Mouse (Mus musculus) hindbrain, embryonic 14.5 days (tissue): ENCODE measurements at regions not wholly inside any gene's neighbourhood (a gene's known extent, or its start where the extent isn't known, plus 50 kb on each side); places are given as distances from the start of the nearest gene placed in this dataset.

ENCODE experiments used
- ATAC-seq: fragments of 200-750 bp; cut with Nextera tagmentation; 2 replicates; pipeline ENCODE4 v1.8.0; 2017; ENCODE audit warnings: moderate number of reproducible peaks, mild to moderate bottlenecking, moderate TSS enrichment, moderate library complexity; ENCODE audit not compliant: low FRiP score
- DNase-seq: peaks from one replicate; pipeline ENCODE4 v3.0.0-alpha.2; 2015; ENCODE audit warnings: low spot score
- H3K27ac ChIP-seq: fragments of 300-500 bp; sonication (generic); 2 replicates; pipeline ENCODE4 v1.5.1; 2014; ENCODE audit warnings: mild to moderate bottlenecking, moderate library complexity
- H3K27me3 ChIP-seq: fragments of 300-500 bp; sonication (generic); 2 replicates; pipeline ENCODE4 v1.6.1; 2014; ENCODE audit warnings: mild to moderate bottlenecking, low read length, mixed read lengths; ENCODE audit not compliant: control insufficient read depth, insufficient read depth
- H3K36me3 ChIP-seq: fragments of 300-500 bp; sonication (generic); replicated peaks from 2 replicates; pipeline ENCODE4 v1.6.1; 2014; ENCODE audit not compliant: control insufficient read depth, insufficient read depth
- H3K4me1 ChIP-seq: fragments of 300-500 bp; sonication (generic); replicated peaks from 2 replicates; pipeline ENCODE4 v1.6.1; 2014; ENCODE audit warnings: antibody characterized with exemption, low read length, mixed read lengths; ENCODE audit not compliant: control insufficient read depth, insufficient read depth
- H3K4me2 ChIP-seq: fragments of 300-500 bp; sonication (generic); replicated peaks from 2 replicates; pipeline ENCODE4 v1.6.1; 2014; ENCODE audit warnings: mild to moderate bottlenecking, moderate library complexity
- H3K4me3 ChIP-seq: fragments of 300-500 bp; sonication (generic); replicated peaks from 2 replicates; pipeline ENCODE4 v1.5.1; 2014; ENCODE audit warnings: mild to moderate bottlenecking, low read length
- H3K9ac ChIP-seq: fragments of 300-500 bp; sonication (generic); 2 replicates; pipeline ENCODE4 v1.6.1; 2014
- H3K9me3 ChIP-seq: fragments of 300-500 bp; sonication (generic); 2 replicates; pipeline ENCODE4 v1.6.1; 2016; ENCODE audit warnings: low read length; ENCODE audit not compliant: control insufficient read depth
- WGBS: fragments of 180-500 bp; shearing (Covaris S2); extraction: QIAGEN DNeasy Blood & Tissue Kit; methylation state at CpG from one replicate; pipeline ENCODE4 v1.1.7; 2014; 5-methylcytosine and 5-hydroxymethylcytosine counted together

- no peak for DNase-seq
- Histone ChIP-seq H3K9ac (no peak overlapping the region), H3K36me3 (no peaks in the 10 kb centered on the region), H3K27me3 (no peaks in the 10 kb centered on the region), H3K9me3 (no peaks in the 10 kb centered on the region), H3K4me1 (no peaks in the 10 kb centered on the region), H3K27ac (no peak overlapping the region), H3K4me3 (no peak overlapping the region), H3K4me2 (no peak overlapping the region)
- ATAC-seq, result no peak
- WGBS, result 87% methylated on average over 7 of the region's 7 CpGs
Observed at GRCm38 (mm10) chr1:92329491-92329890, 134.0 kb upstream of the Hdac4 start.

DNA sequence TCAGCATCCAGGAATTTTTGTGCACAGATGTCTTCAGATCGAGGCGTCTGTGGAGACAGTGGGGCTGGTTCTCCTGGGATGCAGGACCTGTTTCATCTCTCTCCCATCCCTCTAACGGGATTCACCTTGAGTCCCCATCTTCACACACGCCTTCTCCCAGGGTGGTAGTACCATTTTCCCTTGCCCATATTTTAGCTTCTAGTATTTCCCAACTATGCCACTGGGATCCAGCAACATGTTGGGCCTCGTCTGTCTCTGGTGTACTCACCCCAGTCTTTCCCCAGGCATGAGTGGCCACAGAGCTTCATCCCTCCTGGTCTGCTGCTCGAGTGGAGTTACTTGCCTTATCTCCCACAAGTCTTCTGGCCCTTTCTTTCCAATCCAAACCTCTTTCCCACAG, 131.6 kb upstream of the Hdac4 start:
- no peak overlapping the region for H3K9ac ChIP-seq
- H3K36me3 ChIP-seq, result no peaks in the 10 kb centered on the region
- no peak overlapping the region for H3K4me3 ChIP-seq
- no peaks in the 10 kb centered on the region for H3K9me3 ChIP-seq
- no peak for DNase-seq
- ATAC-seq, result no peak
- no peak overlapping the region for H3K4me2 ChIP-seq
- 87% methylated on average over 6 of the region's 6 CpGs for WGBS
- H3K27ac ChIP-seq, result no peak overlapping the region
- H3K4me1 ChIP-seq, result no peaks in the 10 kb centered on the region
- no peaks in the 10 kb centered on the region for H3K27me3 ChIP-seq

DNA sequence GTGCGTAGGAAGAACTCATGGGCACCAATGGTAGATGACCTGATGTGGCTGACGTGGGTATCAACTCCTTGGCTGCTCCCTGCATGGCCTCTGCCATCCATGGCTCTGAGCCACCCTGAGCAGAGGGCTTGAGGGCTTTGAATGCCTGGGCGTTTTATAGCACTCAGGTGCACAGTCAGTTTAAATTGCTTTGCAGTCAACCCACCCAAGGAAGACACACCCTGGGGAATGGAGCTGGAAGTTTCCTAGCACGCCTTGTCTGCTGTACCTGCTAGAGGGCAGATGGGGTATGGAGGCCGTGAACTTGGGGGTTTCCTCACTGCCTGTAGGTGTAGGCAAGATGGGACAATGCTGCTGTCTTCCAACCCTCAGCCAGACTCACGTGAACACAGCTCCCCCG, 129.8 kb upstream of the Hdac4 start:
- no peak for ATAC-seq
- Histone ChIP-seq H3K27ac (no peak overlapping the region), H3K4me3 (no peak overlapping the region), H3K4me2 (no peak overlapping the region), H3K9me3 (no peaks in the 10 kb centered on the region), H3K36me3 (no peaks in the 10 kb centered on the region), H3K4me1 (no peaks in the 10 kb centered on the region), H3K27me3 (no peaks in the 10 kb centered on the region), H3K9ac (no peak overlapping the region)
- 90% methylated on average over 7 of the region's 7 CpGs for WGBS
- DNase-seq, result no peak

DNA sequence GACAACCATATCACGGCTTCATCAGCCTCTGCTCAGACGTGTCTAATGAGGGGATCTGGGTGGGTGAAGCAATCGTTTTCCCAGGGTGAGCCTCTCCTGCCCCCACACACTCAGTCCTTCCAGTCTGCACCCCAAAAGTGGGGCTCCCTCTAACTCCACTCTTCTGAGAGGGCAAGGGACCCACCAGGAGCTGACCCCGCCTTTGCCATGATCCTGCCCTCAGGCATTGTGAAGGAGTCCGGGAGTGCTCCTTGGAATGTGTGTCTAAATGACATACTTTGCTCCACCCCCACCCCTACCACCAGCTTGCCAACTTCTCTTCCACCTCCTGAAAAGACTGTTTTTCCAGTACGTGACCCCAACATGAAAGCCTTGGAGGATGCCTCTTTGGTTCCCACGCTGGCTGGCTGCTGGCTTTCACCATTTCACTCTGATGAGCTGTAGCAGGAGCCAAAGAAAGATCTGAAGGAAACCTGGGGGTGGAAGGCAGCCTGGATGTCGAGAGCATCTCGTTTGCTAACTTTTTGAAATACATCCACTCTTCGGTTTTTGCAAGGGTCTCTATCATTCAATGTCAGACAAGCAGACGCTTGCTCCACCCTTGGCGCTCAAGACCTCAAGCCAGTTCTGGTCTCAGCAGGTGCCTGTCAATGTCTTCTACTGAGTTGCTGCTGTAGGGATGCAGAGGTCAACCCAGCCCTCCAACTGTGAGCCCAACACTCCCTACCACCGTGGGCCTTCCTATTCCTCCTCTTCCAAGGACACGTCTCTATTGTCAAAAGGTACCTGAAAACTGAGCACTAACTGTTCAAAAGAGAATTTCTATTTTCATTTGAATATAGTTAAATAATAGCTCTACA, 128.8 kb upstream of the Hdac4 start:
- ATAC-seq, result no peak; the same call in 1 of the 2 replicates
- Histone ChIP-seq H3K4me2 (no peak overlapping the region), H3K9me3 (no peaks in the 10 kb centered on the region), H3K36me3 (no peaks in the 10 kb centered on the region), H3K9ac (no peak overlapping the region), H3K27me3 (no peaks in the 10 kb centered on the region), H3K27ac (no peak overlapping the region), H3K4me1 (no peaks in the 10 kb centered on the region), H3K4me3 (no peak overlapping the region)
- DNase-seq, result no peak
- WGBS, result 43% methylated on average over 14 of the region's 14 CpGs

GRCm38 (mm10) chr1:92317131-92317530, 121.6 kb upstream of the Hdac4 start:
- no peak overlapping the region for H3K9ac ChIP-seq
- 94% methylated on average over 4 of the region's 4 CpGs for WGBS

DNA sequence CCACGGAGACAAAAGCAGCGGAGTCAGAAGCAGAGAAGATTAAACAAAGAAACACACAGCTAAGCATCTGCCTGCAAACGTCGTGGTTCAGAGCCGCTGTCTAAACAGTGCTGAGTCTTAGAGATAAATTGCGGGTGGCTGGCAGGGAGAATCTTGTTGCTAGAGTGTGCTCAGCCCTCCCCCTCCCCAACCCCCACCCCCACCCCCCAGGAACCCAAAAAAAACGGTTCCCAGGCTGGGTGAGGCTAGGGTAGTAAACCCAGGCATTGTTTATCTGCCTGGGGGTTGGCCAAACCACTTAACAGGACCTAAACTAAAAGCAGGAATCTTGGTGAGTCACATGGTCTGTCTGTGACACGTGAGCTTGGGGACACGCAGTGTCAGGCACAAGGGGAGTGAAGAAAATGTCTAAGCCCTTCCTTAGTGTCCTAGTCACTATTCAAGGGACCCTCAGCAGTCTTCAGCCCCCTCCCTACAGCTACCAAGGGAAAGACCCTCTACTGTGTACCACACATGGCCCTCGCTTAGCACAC, 120.8 kb upstream of the Hdac4 start:
- Histone ChIP-seq H3K9me3 (no peaks in the 10 kb centered on the region), H3K9ac (no peak overlapping the region), H3K4me3 (no peak overlapping the region), H3K4me1 (peaks cover 6% of the 10 kb centered on the region; the same call in 1 of the 2 replicates), H3K36me3 (no peaks in the 10 kb centered on the region), H3K27me3 (no peaks in the 10 kb centered on the region), H3K27ac (no peak overlapping the region), H3K4me2 (no peak overlapping the region)
- ATAC-seq (no peak), DNase-seq (no peak)
- 27% methylated on average over 10 of the region's 10 CpGs for WGBS

More at GRCm38 (mm10) chr1:92317131-92317530, 121.6 kb upstream of the Hdac4 start:
- H3K27me3 ChIP-seq, result no peaks in the 10 kb centered on the region
- no peak for ATAC-seq
- H3K9me3 ChIP-seq, result no peaks in the 10 kb centered on the region
- DNase-seq, result no peak
- H3K4me3 ChIP-seq, result no peak overlapping the region
- H3K4me2 ChIP-seq, result no peak overlapping the region
- H3K36me3 ChIP-seq, result no peaks in the 10 kb centered on the region
- no peak overlapping the region for H3K27ac ChIP-seq
- peaks cover 6% of the 10 kb centered on the region; the same call in 1 of the 2 replicates for H3K4me1 ChIP-seq

DNA sequence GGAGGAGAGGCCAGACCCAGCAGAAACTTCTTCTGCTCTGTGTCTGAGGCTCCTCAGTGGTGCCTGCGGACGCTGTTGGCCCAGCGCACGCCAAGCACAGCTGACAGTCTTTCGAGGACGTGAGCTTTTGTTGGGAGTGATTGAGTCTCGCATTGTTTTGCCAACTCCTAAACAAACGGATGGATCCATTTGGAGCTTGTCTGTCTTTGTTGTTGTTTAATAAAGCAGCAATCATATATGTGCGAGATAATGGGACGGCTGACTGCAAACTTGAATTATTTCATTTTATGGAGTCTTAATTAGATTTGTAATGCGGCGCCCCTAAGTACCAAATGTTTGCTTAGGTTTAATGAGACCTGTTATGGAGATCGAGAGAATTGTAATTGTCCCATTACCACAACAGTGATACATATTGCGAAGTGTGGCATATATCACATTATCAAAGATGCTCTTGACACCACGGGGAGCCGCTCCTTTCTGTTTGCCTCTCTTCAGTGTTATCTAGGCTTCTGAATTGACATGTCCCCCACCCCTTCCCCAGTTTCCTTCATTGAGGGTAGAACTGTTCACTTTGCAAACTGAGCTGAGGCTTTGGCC, 117.6 kb upstream of the Hdac4 start:
- no peak overlapping the region for H3K4me3 ChIP-seq
- peaks cover 6% of the 10 kb centered on the region; the same call in 1 of the 2 replicates for H3K4me1 ChIP-seq
- no peak overlapping the region for H3K27ac ChIP-seq
- no peaks in the 10 kb centered on the region for H3K36me3 ChIP-seq
- ATAC-seq (no peak), DNase-seq (no peak)
- no peaks in the 10 kb centered on the region for H3K27me3 ChIP-seq
- H3K9ac ChIP-seq, result no peak overlapping the region
- H3K9me3 ChIP-seq, result no peaks in the 10 kb centered on the region
- WGBS, result 61% methylated on average over 16 of the region's 16 CpGs
- H3K4me2 ChIP-seq, result no peak overlapping the region

GRCm38 (mm10) chr1:92309883-92310282, 114.4 kb upstream of the Hdac4 start:
- Histone ChIP-seq H3K9ac (no peak overlapping the region), H3K9me3 (0 out of 2 replicates have a peak, but pooled peaks cover 9% of the 10 kb centered on the region), H3K27ac (no peak overlapping the region), H3K27me3 (no peaks in the 10 kb centered on the region), H3K36me3 (no peaks in the 10 kb centered on the region), H3K4me2 (no peak overlapping the region), H3K4me1 (no peaks in the 10 kb centered on the region), H3K4me3 (no peak overlapping the region)
- ATAC-seq (no peak), DNase-seq (no peak)
- 92% methylated on average over 2 of the region's 2 CpGs for WGBS

GRCm38 (mm10) chr1:92309381-92309780, 113.9 kb upstream of the Hdac4 start:
- H3K27ac ChIP-seq, result no peak overlapping the region
- 81% methylated on average over 6 of the region's 6 CpGs for WGBS
- H3K36me3 ChIP-seq, result no peaks in the 10 kb centered on the region
- H3K4me2 ChIP-seq, result no peak overlapping the region
- DNase-seq (no peak), ATAC-seq (no peak)
- H3K4me3 ChIP-seq, result no peak overlapping the region
- H3K9ac ChIP-seq, result no peak overlapping the region
- H3K4me1 ChIP-seq, result no peaks in the 10 kb centered on the region
- H3K27me3 ChIP-seq, result no peaks in the 10 kb centered on the region
- 0 out of 2 replicates have a peak, but pooled peaks cover 9% of the 10 kb centered on the region for H3K9me3 ChIP-seq
